Mouse (Mus musculus) megakaryocyte, embryonic 14.5 days (primary cell): ENCODE results near the gene Ripor2. TPM values are rescaled to one million over a fixed set of nuclear protein-coding genes. Genes with fewer than 3 reads are reported as not detected.

Experiments used
- H3K27me3 ChIP-seq: replicated peaks from 2 replicates; pipeline ENCODE3; 2012; ENCODE audit warnings: inconsistent platforms
- H3K36me3 ChIP-seq: replicated peaks from 2 replicates; pipeline ENCODE3; 2012; ENCODE audit warnings: low read length, inconsistent platforms, mixed read lengths
- H3K4me1 ChIP-seq: 2 replicates; pipeline ENCODE4 v1.6.1; 2012; ENCODE audit warnings: inconsistent platforms
- H3K4me3 ChIP-seq: replicated peaks from 2 replicates; pipeline ENCODE3; 2012; ENCODE audit warnings: moderate library complexity, mild to moderate bottlenecking, inconsistent platforms
- H3K9me3 ChIP-seq: 2 replicates; pipeline ENCODE4 v1.6.1; 2012; ENCODE audit warnings: inconsistent platforms
- FLI1 ChIP-seq: IDR thresholded peaks from 2 replicates; pipeline ENCODE4 v1.6.1; 2012; ENCODE audit warnings: low read length, inconsistent platforms, mixed read lengths
- GATA1 ChIP-seq: IDR thresholded peaks from 3 replicates; pipeline ENCODE4 v1.6.1; 2012; ENCODE audit warnings: mixed read lengths, low read length, inconsistent platforms, borderline replicate concordance
- polyA plus RNA-seq: library from polyadenylated mRNA; stranded (reverse); fragments of >175 nt; gene quantifications from 2 replicates; pipeline ENCODE4 v1.2.3, GENCODE M21; 2012; ENCODE audit warnings: low replicate concordance; ENCODE audit not compliant: insufficient read depth

The Ripor2 gene
- polyA plus RNA-seq, 1 experiment = 12.6 TPM

DNA sequence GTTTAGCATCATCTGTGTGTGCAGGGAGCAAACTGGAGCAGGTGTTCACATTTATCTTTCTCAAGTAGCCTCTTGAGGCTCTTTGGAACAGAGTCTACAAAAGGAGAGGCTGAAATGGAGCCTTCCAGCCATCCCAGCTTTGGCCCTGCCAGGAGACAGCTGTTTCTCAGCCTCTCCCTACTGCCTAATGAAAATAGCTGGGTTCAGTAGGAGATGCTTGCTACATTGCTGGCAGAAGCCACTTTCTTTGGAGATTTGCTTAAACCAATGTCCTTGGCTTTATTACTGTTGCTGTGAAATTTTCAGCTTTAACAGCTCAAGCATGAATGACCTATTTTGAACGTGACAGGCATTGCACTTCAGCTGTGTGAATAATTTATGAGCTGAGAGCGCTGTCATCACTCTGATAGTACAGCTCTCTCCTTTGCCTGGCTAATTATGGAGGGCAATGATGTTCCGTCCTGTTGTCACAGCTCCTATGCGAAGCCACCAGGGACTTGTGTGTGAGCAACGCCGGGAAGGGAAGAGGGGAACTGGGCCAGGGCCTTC, 47.2 kb downstream of the Ripor2 start:
- peaks cover 91% of the 10 kb centered on the region for H3K36me3 ChIP-seq
- TF ChIP-seq GATA1 = no peak
- TF ChIP-seq FLI1 = no peak
- H3K4me1 ChIP-seq = peaks cover 99% of the 10 kb centered on the region
- H3K9me3 ChIP-seq = no peaks in the 10 kb centered on the region
- H3K27me3 ChIP-seq = no peaks in the 10 kb centered on the region
- H3K4me3 ChIP-seq = no peak overlapping the region

DNA sequence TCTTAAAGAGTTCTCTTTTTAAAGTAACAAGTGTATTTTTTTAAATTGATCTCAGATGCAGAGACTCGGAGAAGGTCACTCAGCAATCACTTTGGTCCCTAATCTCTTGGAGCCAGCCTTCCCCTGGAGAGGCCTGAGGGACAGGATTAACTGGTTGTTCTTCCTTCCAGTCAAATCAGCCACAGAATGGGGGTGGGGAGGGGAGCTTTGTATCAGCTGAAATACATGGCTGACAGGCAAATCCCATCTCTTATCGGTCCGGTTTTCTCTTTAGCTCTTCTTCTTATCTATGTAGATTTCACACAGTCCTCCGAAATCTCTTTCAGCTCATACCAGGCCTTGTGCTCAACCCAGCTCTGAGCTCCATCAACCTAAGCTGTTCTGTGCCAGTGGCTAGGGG, 48.4 kb downstream of the Ripor2 start:
- Histone ChIP-seq H3K4me3 (peak overlapping the region; percentile 64), H3K9me3 (no peaks in the 10 kb centered on the region), H3K4me1 (peaks cover 99% of the 10 kb centered on the region), H3K36me3 (peaks cover 91% of the 10 kb centered on the region), H3K27me3 (no peaks in the 10 kb centered on the region)
- no peak for TF ChIP-seq FLI1
- peak; percentile 36; the same call in 1 of the 3 replicates for TF ChIP-seq GATA1

DNA sequence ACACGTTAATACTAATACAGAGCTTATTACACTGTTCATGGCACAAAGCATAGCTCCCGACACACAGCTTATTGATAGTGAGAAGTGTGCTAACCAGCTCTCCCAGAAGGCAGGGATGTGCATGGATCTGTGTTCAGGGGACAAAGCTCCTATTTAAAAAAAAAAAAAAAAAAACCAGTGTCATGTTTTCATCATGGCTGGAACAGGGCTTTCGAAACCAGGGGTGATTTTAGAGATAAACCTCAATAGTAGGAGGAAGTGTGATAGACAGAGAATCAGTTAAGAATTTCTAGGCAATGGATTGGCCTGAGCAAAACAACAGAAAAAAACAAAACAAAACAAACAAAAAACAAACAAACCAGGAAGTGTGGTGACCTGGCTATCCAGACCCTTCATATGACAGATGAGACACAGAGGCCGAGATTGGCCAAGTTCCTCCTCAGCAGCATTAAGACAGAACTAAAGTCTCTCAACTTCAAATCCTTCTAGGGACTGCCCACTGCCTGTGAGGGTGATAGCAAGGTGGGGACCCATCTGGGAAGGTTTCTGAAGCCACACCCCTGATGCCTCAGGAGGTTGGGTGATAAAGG, 51.1 kb downstream of the Ripor2 start:
- no peaks in the 10 kb centered on the region for H3K9me3 ChIP-seq
- TF ChIP-seq GATA1 = no peak
- TF ChIP-seq FLI1 = no peak
- H3K4me1 ChIP-seq = peaks cover 100% of the 10 kb centered on the region
- H3K27me3 ChIP-seq = no peaks in the 10 kb centered on the region
- peaks cover 88% of the 10 kb centered on the region for H3K36me3 ChIP-seq
- H3K4me3 ChIP-seq = peak overlapping the region; percentile 74

DNA sequence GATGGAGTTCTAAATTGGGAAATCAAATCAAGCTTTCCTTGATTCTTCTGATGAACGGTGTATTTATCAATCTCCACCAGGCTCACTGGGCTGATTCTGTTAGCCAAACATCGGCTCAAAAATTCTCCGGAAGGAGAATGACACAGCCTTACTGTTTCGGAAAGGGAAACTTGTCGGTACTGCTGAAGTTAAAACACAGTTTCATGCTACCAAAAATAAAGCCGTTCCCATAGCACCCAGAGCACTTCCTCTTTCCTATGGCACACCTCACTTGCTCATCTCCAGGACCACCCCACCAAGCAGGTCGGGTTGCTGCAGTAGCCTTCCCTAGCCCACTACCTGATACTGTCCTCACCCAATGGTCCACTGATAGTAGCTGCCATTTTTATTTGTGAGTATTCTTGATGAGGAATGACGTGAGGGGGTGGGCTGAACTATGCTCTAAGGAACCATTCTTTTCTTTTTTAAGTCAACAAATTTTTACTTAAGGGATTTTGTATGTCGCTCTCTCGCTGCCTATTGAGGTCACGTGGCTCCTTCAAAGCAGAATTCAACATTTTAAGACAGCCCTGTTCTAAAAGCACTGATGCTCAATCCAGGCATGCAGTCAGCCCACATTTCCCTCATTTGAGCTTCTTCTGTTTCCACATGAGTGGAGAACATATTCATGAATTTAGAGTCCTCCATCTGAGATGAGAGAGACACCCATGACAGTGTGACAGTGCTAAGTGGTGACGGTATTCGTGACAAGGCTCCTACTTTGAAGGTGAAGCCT, 52.5 kb downstream of the Ripor2 start:
- Histone ChIP-seq H3K27me3 (no peaks in the 10 kb centered on the region), H3K4me3 (peak overlapping the region; percentile 84), H3K4me1 (peaks cover 100% of the 10 kb centered on the region), H3K9me3 (no peaks in the 10 kb centered on the region), H3K36me3 (peaks cover 78% of the 10 kb centered on the region)
- TF ChIP-seq GATA1 = no peak
- no peak for TF ChIP-seq FLI1

DNA sequence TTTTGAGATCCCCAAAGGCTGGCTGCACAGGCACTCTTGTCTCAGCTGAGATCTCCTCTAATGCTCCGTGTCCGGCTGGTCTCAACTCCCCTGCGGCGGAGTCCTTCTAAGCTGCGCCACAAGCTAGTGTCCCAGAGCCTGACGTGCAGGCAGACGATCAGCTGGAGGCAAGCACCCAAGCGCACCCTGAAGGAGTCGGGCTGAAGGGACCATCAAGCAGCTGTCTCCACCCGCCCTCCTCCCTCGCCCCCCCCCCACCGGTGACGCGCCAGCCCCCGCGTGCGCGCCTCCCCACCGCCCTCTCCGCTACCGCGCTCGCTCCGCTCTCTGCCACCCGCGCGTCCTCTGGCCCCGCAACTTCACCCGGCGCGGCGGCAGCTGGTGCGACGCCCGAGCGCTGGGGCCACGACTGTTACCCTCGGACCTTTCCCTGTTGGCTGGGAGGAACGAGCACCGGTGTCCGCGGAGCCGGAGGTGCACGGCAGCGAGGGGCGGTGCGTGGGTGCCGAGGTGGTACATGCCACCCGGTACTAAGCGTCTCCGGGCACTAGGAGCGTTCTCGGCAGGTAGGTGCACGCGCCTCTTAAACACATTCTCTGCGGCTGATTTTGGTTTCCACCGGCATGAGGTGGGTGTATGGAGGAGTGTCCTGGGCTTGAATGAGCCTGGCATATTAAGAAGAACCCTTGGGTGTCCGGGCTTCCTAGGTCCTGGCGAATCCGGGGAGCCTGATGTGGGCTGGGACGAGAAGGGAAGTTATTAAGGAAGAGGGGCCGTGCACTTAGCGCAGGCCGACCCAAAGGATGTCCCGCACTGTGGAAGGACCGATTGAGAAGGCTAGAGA, 56.6 kb downstream of the Ripor2 start:
- Histone ChIP-seq H3K27me3 (no peaks in the 10 kb centered on the region), H3K4me3 (peak overlapping the region; percentile 99), H3K4me1 (peaks cover 100% of the 10 kb centered on the region), H3K9me3 (no peaks in the 10 kb centered on the region), H3K36me3 (peaks cover 77% of the 10 kb centered on the region)
- TF ChIP-seq FLI1 (no peak), GATA1 (no peak)

DNA sequence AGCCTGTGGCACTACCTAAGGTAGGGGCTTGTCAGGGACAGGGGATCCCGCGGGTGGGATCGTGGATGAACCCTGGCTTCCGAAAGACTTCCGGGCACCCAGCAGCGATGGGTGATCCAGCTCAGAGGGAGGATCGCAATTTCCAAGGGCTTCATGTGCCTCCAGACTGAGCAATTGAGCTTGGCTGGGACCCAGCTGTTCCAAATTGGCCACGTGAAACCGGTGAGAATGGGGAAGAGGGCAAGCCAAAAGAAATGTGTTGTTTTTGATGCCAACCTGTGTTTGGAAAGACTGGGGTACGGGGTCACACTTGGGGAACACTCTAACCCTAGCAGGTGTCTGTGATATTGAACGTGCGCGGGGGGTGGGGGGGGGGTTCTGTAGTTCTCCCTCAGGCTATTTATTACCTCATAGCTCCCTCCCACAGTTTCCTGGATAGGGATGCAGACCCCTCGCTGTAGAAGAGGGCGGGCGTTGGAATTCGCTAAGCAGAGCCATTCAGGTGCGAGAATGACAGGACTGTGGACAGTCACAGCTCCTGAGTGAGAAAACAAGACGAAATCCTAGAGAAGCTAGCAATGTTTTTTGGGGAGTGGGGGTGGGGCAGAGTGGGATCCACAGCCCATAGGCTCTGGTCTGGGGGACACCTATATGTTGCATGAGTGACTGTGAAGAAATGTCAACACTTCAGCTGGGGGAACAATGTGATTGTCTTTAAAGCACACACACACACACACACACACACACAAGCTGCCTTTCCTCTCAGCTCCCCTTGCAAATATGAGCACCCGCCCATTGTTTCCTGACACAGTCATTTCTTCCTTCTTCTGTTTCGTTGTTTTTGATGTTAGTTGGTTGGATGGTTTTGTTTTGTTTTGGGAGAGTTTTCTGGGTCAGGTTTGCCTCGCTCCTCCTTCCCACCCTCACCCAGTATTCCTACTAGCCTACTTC, 57.5 kb downstream of the Ripor2 start:
- TF ChIP-seq GATA1 = no peak
- no peak for TF ChIP-seq FLI1
- Histone ChIP-seq H3K4me1 (peaks cover 100% of the 10 kb centered on the region), H3K4me3 (peak overlapping the region; percentile 99), H3K9me3 (no peaks in the 10 kb centered on the region), H3K27me3 (no peaks in the 10 kb centered on the region), H3K36me3 (peaks cover 77% of the 10 kb centered on the region)

DNA sequence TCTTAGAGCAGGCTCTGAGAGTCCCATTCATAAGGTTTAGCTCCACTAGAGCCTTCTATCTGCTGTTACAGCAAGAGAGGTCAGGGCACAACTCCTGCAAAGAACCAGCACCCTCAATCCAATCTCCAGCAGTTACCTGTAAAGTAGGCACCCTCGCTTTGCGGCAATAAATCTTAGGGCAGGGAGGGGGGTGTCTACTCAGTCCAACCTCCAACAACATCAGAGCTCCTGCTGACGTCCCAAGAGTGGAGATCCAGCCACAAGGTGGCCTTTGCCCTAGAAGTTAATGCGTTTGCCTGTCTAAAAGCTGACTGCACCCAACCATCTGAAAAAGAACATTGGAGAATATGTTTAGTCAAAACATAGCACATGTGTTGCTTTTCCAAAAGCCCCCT, 58.2 kb downstream of the Ripor2 start:
- Histone ChIP-seq H3K4me1 (peaks cover 100% of the 10 kb centered on the region), H3K36me3 (peaks cover 77% of the 10 kb centered on the region), H3K4me3 (peak overlapping the region; percentile 99), H3K9me3 (no peaks in the 10 kb centered on the region), H3K27me3 (no peaks in the 10 kb centered on the region)
- no peak for TF ChIP-seq GATA1
- TF ChIP-seq FLI1 = no peak

DNA sequence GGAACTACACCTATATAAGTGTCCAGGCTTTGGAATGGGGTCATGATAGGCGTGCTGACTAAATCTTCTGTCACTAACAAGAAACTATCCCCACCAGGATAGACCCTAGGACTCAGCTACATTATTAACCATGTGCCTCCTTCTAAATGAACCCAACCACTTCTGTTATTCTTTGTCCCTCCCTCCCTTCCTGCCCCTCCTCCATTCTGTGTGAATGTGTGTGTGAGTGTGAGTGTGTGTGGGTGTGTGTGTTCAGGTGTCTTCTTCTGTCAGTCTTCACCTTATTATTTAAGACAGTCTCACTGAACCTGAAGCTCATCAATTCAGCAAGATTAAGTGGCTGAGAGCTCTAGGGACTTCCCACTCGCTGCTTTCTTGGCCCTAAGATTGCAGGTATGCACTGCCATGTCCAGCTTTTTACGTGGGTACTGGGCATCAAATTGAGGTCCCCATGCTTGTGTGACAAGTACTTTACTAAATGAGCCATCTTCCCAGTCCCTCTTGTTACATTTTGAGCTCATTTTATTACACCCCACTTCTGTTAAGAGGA, 58.9 kb downstream of the Ripor2 start:
- peaks cover 77% of the 10 kb centered on the region for H3K36me3 ChIP-seq
- TF ChIP-seq FLI1 (no peak), GATA1 (no peak)
- peaks cover 100% of the 10 kb centered on the region for H3K4me1 ChIP-seq
- H3K4me3 ChIP-seq = peak overlapping the region; percentile 99
- no peaks in the 10 kb centered on the region for H3K9me3 ChIP-seq
- H3K27me3 ChIP-seq = no peaks in the 10 kb centered on the region
